Mouse (Mus musculus) C2C12 (cell line): ENCODE data around the gene Lpin3.

Source experiments
- CTCF ChIP-seq: IDR thresholded peaks from one replicate; pipeline ENCODE4 v1.5.1; 2011; ENCODE audit not compliant: control insufficient read depth, insufficient read depth, insufficient read length
- FOSL1 ChIP-seq: IDR thresholded peaks from one replicate; pipeline ENCODE4 v1.8.0; 2011; ENCODE audit warnings: mild to moderate bottlenecking, low read length; ENCODE audit not compliant: poor library complexity, insufficient read depth, severe bottlenecking
- MAX ChIP-seq: IDR thresholded peaks from one replicate; pipeline ENCODE4 v1.6.1; 2011; ENCODE audit warnings: mild to moderate bottlenecking, control low read depth
- USF1 ChIP-seq: IDR thresholded peaks from one replicate; pipeline ENCODE4 v1.6.1; 2011; ENCODE audit warnings: low read depth, mild to moderate bottlenecking, control low read depth, moderate library complexity

DNA sequence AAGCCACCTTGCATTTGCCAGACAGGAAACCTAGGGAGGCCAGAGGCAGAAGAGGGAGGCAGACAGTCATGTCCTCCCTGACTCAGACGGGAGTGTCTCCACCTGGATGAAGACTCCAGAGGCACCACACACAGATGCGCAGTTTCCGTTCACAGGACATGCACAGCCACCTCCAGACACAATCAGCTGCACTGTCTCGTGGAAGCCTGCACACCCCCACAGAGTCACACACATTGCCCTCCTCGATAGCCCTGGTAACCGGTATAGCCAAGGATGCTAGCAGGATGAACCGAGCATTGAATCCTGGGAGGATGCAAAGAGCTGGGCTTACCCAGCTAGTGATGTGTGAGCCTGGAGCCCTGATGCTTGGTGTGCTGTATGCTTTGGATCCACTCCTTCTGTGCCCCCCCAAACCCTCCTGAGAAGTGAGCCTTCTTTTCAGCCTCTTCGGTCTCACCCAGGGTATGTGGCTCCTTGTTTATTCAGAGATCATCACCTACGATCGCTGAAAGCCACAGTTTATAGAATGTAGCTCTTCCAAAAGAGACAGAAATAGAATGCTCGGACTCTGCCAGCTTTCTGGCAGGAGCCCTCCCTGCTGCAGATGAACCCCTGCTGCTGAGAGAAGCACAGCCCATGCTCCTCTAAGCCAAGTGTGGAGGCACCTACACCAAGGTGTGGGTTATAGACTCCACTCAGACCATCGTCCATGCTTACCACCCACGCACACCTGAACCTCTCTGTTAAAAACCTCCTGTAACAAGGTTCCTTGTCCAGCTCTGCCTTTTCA, 35.5 kb downstream of the Lpin3 start:
- TF ChIP-seq CTCF (no peak), FOSL1 (no peak), MAX (no peak), USF1 (no peak)
